Mouse (Mus musculus) hindbrain, postnatal 0 days (tissue): ENCODE results near the gene Fam53a. TPM values are rescaled to one million over a fixed set of nuclear protein-coding genes. Genes with fewer than 3 reads are reported as not detected.

Experiments
- ATAC-seq: fragments of 200-750 bp; cut with Nextera tagmentation; 2 replicates; pipeline ENCODE4 v1.8.0; 2017; ENCODE audit warnings: mild to moderate bottlenecking, moderate TSS enrichment, moderate library complexity
- DNase-seq: peaks from one replicate; pipeline ENCODE4 v3.0.0-alpha.2; 2015; ENCODE audit warnings: low spot score
- H3K27ac ChIP-seq: fragments of 300-500 bp; sonication (generic); 2 replicates; pipeline ENCODE4 v1.5.1; 2014; ENCODE audit warnings: mild to moderate bottlenecking
- H3K27me3 ChIP-seq: fragments of 300-500 bp; sonication (generic); 2 replicates; pipeline ENCODE4 v1.6.1; 2014; ENCODE audit warnings: low read length, mixed read lengths; ENCODE audit not compliant: insufficient read depth
- H3K36me3 ChIP-seq: fragments of 300-500 bp; sonication (generic); 2 replicates; pipeline ENCODE4 v1.6.1; 2014; ENCODE audit warnings: low read length, mixed read lengths; ENCODE audit not compliant: insufficient read depth
- H3K4me1 ChIP-seq: fragments of 300-500 bp; sonication (generic); 2 replicates; pipeline ENCODE4 v1.6.1; 2014; ENCODE audit warnings: antibody characterized with exemption, low read length, mixed read lengths; ENCODE audit not compliant: insufficient read depth
- H3K4me2 ChIP-seq: fragments of 300-500 bp; sonication (generic); 2 replicates; pipeline ENCODE4 v1.6.1; 2014; ENCODE audit warnings: low read depth, mild to moderate bottlenecking, low read length, moderate library complexity, mixed read lengths
- H3K4me3 ChIP-seq: fragments of 300-500 bp; sonication (generic); 2 replicates; pipeline ENCODE4 v1.5.1; 2014; ENCODE audit warnings: low read length
- H3K9ac ChIP-seq: fragments of 300-500 bp; sonication (generic); replicated peaks from 2 replicates; pipeline ENCODE4 v1.6.1; 2014; ENCODE audit warnings: mild to moderate bottlenecking, low read length, moderate library complexity, mixed read lengths
- H3K9me3 ChIP-seq: fragments of 300-500 bp; sonication (generic); 2 replicates; pipeline ENCODE4 v1.6.1; 2016; ENCODE audit warnings: low read length, mixed read lengths
- CTCF ChIP-seq: IDR thresholded peaks from 2 replicates; pipeline ENCODE4 v1.5.1; 2016; ENCODE audit warnings: antibody characterized with exemption, control low read depth, low read depth
- WGBS: fragments of 180-500 bp; shearing (Covaris S2); extraction: QIAGEN DNeasy Blood & Tissue Kit; methylation state at CpG from one replicate; pipeline ENCODE4 v1.1.7; 2014; 5-methylcytosine and 5-hydroxymethylcytosine counted together
- polyA plus RNA-seq: library from polyadenylated mRNA; unstranded; fragments of >200 nt; fragmentation: Nextera tagmentation; extraction: Ambion mirVana; gene quantifications from 2 replicates; pipeline ENCODE4 v1.2.1, GENCODE M21; 2015
- total RNA-seq: library from RNA; depleted of rRNA; stranded (reverse); fragments of >200 nt; gene quantifications from 2 replicates; pipeline ENCODE4 v1.2.3, GENCODE M21; 2014

Fam53a gene
- total and polyA plus RNA-seq, 2 experiments from 2014 or later = 22.9 to 26.4 TPM

DNA sequence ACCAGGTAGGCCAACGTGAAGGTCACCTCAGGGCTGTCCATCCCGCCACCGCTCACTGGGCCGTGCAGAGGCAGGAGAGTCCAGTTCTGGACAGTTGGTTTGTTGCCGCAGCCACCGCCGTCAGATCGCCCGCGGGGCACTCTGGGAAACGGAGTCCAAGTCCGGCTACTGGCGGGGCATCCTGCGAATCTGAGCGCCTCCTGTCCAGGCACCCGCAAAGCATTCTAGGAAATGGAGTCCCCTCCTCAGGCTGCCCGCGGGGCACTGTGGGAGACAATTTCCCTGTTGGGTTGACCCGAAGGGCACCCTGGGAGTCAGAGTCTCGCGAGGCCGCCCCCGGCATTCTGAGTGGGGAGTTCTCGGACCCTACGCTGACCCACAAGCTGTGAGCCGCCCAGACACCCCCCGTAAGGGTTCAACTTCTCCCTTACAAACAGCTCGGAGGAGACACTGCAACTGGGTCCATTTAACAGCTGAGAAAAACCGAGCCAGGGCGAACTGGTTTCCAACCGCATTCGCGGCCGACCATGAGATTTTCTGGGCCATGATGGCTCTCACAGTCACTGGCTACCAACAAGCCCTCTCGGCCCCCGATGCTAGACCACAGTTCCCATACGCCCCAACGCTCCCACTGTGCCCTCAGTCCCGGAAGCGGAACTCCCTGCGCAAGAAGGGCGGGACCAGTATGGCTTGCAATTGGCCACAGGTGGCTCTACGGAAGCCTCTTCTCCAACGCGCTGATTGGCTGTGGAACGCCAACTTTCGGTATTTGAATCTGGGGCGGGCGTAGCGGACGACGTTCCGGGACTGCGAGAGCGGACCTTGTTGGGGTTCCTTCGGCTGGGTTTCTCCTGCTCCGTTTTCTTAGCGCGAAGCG lies 28.6 kb upstream of the Fam53a start, which contains the start of the genes Tacc3 and Tmem129:
Tacc3 (plus strand) TSS at position 342 of the 877 bp plus-strand sequence.
Tmem129 (minus strand) TSS at position 630 of the 877 bp plus-strand sequence.
- Histone ChIP-seq H3K36me3 (peaks cover 7% of the 10 kb centered on the region; the same call in 1 of the 2 replicates), H3K4me3 (peak within 1 kb of the TSS; percentile 60), H3K9ac (peak within 1 kb of the TSS; percentile 69), H3K9me3 (no peaks in the 10 kb centered on the region), H3K27ac (peak within 1 kb of the TSS; percentile 95), H3K4me1 (peaks cover 15% of the 10 kb centered on the region), H3K27me3 (no peaks in the 10 kb centered on the region), H3K4me2 (peak within 1 kb of the TSS; percentile 91)
- TF ChIP-seq CTCF = no peak
- ATAC-seq (peak; percentile 97), DNase-seq (peak; percentile 99)
- WGBS = under 1% methylated on average over 60 of the region's 60 CpGs

DNA sequence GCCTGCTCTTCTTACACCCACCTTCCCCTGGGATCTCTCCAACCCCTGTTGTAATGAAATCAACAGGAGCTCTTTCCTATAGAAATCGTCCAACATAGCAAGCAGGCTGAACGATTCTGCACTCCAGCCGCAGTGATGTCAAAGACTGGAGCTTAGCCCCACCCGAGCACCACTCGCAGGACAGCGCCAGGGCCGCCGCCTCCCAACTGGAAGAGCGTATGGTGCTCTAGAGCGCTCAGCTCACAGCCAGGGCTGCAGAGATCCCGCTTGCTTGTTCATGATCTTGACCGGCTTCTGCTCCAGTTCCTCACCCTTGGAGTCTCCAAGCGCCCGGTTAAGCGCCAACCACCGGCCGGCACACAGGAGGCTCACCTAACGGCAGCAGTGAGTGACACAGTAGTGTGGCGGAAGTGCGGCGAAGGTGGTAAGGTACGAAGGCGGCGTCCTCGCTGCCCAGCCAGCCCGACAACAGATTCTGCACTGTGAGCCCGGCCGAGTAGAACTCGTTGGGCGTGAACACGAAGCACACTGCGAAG lies 27.9 kb upstream of the Fam53a start:
- DNase-seq = no peak
- Histone ChIP-seq H3K36me3 (peaks cover 7% of the 10 kb centered on the region; the same call in 1 of the 2 replicates), H3K4me3 (peak overlapping the region; percentile 60), H3K27ac (peak overlapping the region; percentile 95), H3K27me3 (no peaks in the 10 kb centered on the region), H3K4me2 (peak overlapping the region; percentile 91), H3K9ac (peak overlapping the region; percentile 69), H3K9me3 (no peaks in the 10 kb centered on the region), H3K4me1 (peaks cover 15% of the 10 kb centered on the region)
- WGBS = 0% methylated on average over 32 of the region's 32 CpGs
- peak; percentile 24 for ATAC-seq
- TF ChIP-seq CTCF = no peak

DNA sequence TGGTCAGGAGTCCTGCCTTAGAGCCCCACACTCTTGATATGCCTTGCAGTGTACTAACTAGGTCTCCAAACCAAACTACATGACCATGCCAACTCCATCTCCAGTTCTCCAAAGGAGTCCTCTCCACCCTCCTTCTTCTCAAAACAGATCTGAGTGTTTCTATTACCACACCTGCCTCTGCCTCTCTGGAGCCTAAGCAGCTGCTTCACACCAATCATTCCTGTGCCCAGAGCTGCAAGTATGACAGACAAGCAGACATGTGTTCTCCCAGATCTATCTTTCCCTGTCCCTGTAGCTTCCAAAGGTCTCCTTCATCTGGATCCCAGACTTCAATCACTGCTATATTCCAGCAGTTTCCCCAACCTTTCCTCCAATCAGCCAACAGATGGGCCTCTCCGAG lies 27.3 kb upstream of the Fam53a start:
- Histone ChIP-seq H3K4me2 (peak overlapping the region; percentile 91), H3K4me1 (peaks cover 15% of the 10 kb centered on the region), H3K27ac (peak overlapping the region; percentile 95), H3K9me3 (no peaks in the 10 kb centered on the region), H3K4me3 (peak overlapping the region; percentile 60), H3K36me3 (peaks cover 7% of the 10 kb centered on the region; the same call in 1 of the 2 replicates), H3K27me3 (no peaks in the 10 kb centered on the region), H3K9ac (peak overlapping the region; percentile 69)
- no peak for ATAC-seq
- 29% methylated on average over 1 of the region's 1 CpGs for WGBS
- DNase-seq = no peak
- no peak for TF ChIP-seq CTCF

DNA sequence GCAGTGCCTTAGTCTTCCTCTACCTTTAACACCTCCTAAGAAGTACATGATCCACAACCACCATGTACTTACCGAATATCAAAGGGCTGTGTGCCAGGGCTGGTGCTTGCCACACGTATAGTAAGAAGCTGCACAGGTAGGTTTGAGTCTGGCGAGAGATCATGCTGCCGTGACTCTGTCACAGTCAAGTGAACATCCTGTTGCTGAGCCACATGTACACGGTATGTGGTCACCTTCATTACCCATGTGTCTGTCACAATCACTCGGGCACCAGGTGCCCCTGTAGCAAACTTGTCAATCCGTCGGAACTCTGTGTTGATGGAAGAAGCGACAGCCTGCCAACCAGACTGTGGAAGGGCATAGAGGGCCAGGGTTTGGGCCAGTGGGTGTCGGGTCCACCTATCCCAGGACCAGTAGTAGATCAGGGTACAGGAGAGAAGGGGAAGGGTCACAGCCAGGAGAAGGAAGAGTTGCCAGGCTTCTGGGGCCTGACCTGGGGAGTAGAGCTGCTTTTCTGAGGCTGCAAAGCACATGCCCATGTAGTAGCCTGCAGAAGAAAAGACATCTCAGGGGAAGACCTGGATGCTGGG lies 25.9 kb upstream of the Fam53a start:
- no peak for TF ChIP-seq CTCF
- Histone ChIP-seq H3K27me3 (no peaks in the 10 kb centered on the region), H3K9me3 (no peaks in the 10 kb centered on the region), H3K27ac (no peak overlapping the region), H3K4me1 (peaks cover 23% of the 10 kb centered on the region), H3K9ac (no peak overlapping the region), H3K4me3 (no peak overlapping the region), H3K36me3 (peaks cover 7% of the 10 kb centered on the region; the same call in 1 of the 2 replicates), H3K4me2 (no peak overlapping the region)
- WGBS = 92% methylated on average over 10 of the region's 10 CpGs
- no peak for DNase-seq
- ATAC-seq = no peak

DNA sequence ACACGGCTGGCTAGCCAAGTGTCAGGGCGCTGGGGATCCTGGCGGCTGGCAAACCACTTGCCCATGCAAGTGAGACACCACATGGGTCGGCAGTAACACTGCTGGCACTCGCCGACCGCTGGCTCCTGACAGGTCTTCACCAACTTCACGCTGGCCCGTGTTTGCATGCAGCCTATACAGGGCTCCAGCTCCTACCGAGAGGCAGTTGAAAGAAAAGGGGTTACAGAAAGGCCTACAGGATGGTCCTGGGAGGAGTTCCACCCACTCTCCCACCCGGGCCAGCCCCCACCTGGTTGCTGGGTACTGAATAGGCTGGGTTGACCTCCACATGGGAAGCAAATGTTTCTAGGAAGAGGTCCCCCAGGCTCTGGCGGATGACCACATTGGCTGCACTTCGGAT lies 25.0 kb upstream of the Fam53a start:
- DNase-seq (no peak), ATAC-seq (no peak)
- peaks cover 11% of the 10 kb centered on the region; the same call in 1 of the 2 replicates for H3K36me3 ChIP-seq
- H3K4me1 ChIP-seq = peaks cover 23% of the 10 kb centered on the region
- WGBS = 93% methylated on average over 13 of the region's 13 CpGs
- H3K4me3 ChIP-seq = no peak overlapping the region
- H3K9me3 ChIP-seq = no peaks in the 10 kb centered on the region
- TF ChIP-seq CTCF = no peak
- H3K4me2 ChIP-seq = no peak overlapping the region
- no peak overlapping the region for H3K27ac ChIP-seq
- no peak overlapping the region for H3K9ac ChIP-seq
- H3K27me3 ChIP-seq = no peaks in the 10 kb centered on the region

DNA sequence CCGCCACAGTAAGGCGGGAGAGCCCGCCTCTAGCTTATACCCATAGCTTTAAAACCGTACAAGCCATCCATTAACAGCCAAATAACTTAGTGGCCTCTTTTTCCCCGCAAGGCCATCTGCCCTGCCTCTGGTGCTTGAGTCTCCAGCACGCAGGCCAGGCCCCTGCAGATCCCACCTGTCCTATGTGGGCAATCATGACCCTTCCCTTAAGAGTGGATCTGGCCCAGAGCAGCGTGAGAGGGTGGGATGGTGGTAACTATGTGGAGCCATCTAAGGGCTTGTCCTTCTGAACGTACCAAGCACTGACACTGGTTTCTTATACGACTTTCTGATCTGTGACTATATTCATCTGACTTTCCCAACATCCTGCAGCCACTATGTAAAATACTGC lies 23.3 kb upstream of the Fam53a start:
- ATAC-seq (peak; percentile 19; the same call in 1 of the 2 replicates), DNase-seq (no peak)
- H3K9ac ChIP-seq = no peak overlapping the region; the same call in 1 of the 2 replicates
- peak overlapping the region; percentile 49; the same call in 1 of the 2 replicates for H3K27ac ChIP-seq
- TF ChIP-seq CTCF = no peak
- H3K4me3 ChIP-seq = peak overlapping the region; percentile 67
- peaks cover 17% of the 10 kb centered on the region; the same call in 1 of the 2 replicates for H3K36me3 ChIP-seq
- H3K9me3 ChIP-seq = no peaks in the 10 kb centered on the region
- WGBS = 1% methylated on average over 9 of the region's 9 CpGs
- no peaks in the 10 kb centered on the region for H3K27me3 ChIP-seq
- peak overlapping the region; percentile 71 for H3K4me2 ChIP-seq
- peaks cover 16% of the 10 kb centered on the region for H3K4me1 ChIP-seq
